Mouse (Mus musculus): ENCODE results near the gene Jhy. TPM values are rescaled to one million over a fixed set of nuclear protein-coding genes. Genes with fewer than 3 reads are reported as not detected.

The Jhy gene
- polyA plus RNA-seq, 1 experiment from 2014 or later = 1.5 TPM

DNA sequence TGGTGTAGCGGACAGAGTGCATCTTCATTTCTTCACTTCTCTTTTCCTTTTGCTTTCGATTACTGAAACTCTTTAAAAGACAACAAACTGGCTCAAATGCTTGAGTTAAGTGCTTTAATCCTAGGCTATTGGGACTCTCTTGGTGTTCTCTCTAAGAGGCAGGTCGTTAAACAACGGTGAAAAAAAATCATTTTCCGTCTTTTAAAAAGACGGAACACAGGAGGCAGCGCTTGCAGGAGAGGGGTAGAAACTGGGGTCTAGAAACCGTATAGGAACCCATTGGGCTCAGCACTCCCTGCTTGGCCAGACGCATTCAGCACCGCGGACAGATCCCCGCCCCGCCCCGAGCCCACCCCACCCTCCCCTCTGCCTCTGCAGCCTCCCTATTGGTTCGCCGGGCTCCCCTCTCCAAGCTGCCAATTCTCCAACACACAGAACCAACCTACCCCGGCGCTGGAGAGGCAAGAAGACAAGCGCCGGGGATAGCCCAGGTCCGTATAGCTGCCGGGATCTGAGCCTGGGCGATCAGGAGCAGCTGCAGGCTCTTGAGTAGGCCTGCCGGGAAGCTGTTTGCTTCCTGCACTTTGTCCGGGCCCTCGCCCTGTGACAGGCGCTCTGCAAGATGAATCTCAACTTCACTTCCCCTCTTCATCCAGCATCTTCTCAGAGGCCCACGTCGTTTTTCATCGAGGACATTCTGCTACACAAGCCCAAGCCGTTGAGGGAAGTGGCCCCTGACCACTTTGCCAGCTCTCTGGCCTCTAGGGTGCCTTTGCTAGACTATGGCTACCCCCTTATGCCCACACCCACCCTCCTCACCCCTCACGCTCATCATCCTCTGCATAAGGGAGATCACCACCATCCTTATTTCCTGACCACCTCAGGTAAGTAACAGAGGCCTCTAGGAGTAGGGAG lies 90.1 kb downstream of the Jhy start, which contains the start of gene Bsx:
Bsx (plus strand) TSS at position 572 of the 915 bp plus-strand sequence.
- H3K4me3 ChIP-seq = peak within 1 kb of the TSS; percentile 33
- no peaks in the 10 kb centered on the region for H3K9me3 ChIP-seq (replicated peaks)
- 3% methylated on average over 32 of the region's 32 CpGs for WGBS
- H3K36me3 ChIP-seq = no peaks in the 10 kb centered on the region
- H3K27ac ChIP-seq (replicated peaks) = no peak within 1 kb of the TSS
- peaks cover 99% of the 10 kb centered on the region for H3K27me3 ChIP-seq (ENCODE audit: low read depth, poor library complexity, severe bottlenecking)
- DNase-seq (ENCODE audit: low spot score) = peak; percentile 89
- peaks cover 46% of the 10 kb centered on the region for H3K4me1 ChIP-seq

DNA sequence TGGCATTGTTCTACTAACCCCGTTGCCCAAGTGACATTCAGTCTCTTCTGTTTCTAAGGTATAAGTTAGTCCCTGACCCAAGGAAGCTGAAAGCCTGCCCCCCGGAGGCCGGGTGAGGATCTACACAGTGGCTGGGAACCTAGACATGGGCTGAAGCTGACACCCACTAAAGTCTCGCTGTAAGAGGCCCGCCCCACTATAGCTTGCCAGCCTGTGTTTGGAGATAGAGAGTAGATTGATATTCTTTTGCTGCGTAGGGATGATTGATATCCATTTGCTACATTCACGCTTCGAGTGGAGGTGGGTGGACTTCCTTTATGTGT lies 91.8 kb downstream of the Jhy start:
- H3K27me3 ChIP-seq (ENCODE audit: low read depth, poor library complexity, severe bottlenecking) = peaks cover 92% of the 10 kb centered on the region
- H3K4me3 ChIP-seq = peak overlapping the region; percentile 44
- H3K27ac ChIP-seq (replicated peaks) = no peak overlapping the region
- H3K4me1 ChIP-seq = peaks cover 29% of the 10 kb centered on the region
- H3K9me3 ChIP-seq (replicated peaks) = no peaks in the 10 kb centered on the region
- WGBS = 5% methylated on average over 8 of the region's 8 CpGs
- peak; percentile 47 for DNase-seq (ENCODE audit: low spot score)
- no peaks in the 10 kb centered on the region for H3K36me3 ChIP-seq

DNA sequence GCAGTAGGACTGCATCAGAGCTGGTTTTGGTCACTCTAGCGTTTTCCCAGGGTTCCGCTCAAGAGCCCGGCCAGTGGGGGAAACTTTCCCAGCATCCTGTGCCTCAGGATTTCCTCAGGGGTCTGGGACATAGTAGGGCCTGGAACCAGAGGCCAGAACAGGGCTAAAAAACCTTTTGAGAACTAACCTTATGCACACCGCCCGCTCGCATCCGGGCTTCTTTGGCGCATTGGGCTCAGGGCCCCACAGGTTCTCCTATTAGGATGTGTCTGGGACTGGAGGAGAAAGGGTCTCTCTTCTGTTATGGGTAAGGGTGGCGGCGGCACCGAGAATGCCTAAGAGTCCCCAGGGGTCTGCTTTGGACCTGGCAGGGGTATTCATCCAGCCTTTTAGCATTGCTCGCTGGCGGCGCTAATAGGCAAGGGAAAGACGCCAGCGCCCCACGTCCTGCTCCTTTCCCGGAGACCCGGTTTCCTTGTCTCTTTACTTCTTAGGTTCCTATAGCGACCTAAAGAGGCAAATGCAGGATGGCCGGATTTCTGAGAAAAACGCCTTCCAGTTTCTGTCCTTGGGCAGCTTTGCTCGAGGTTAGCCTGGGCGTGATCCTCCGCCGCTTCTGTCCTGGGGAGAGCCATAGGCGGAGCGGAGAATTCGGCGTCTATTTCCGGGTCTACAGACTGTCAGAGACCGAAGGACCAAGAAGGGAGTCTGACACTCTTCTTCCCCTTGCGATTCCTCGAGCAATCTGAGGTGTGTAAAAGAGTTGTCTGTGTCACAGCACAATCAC lies 92.4 kb downstream of the Jhy start:
- Histone ChIP-seq H3K27me3 (ENCODE audit: low read depth, poor library complexity, severe bottlenecking) (peaks cover 86% of the 10 kb centered on the region), H3K36me3 (no peaks in the 10 kb centered on the region), H3K4me3 (peak overlapping the region; percentile 44), H3K27ac (replicated peaks) (no peak overlapping the region), H3K9me3 (replicated peaks) (no peaks in the 10 kb centered on the region), H3K4me1 (peaks cover 29% of the 10 kb centered on the region)
- DNase-seq (ENCODE audit: low spot score) = peak; percentile 55
- under 1% methylated on average over 34 of the region's 34 CpGs for WGBS

DNA sequence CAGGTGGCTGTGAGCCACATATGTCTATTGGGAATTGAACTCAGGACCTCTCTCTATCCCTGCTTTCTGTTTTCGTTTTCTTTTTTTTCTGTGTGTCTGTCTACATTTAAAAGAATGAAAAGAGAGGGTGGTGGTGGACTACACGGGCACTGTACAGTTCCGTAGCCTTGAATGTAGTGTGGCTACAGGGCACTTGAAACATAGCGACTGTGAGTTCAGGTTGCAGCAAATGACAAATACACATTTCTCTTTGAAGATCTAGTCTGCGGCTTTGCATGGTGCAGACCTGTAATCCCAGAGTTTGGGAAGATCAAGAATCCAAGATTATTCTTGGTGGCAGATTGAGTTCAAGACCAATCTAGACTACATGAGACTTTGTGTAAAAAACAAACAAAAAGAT lies 93.6 kb downstream of the Jhy start:
- Histone ChIP-seq H3K4me3 (no peak overlapping the region), H3K36me3 (no peaks in the 10 kb centered on the region), H3K4me1 (peaks cover 19% of the 10 kb centered on the region), H3K27ac (replicated peaks) (no peak overlapping the region), H3K9me3 (replicated peaks) (no peaks in the 10 kb centered on the region), H3K27me3 (ENCODE audit: low read depth, poor library complexity, severe bottlenecking) (peaks cover 75% of the 10 kb centered on the region)
- no peak for DNase-seq (ENCODE audit: low spot score)
- 85% methylated on average over 5 of the region's 5 CpGs for WGBS

DNA sequence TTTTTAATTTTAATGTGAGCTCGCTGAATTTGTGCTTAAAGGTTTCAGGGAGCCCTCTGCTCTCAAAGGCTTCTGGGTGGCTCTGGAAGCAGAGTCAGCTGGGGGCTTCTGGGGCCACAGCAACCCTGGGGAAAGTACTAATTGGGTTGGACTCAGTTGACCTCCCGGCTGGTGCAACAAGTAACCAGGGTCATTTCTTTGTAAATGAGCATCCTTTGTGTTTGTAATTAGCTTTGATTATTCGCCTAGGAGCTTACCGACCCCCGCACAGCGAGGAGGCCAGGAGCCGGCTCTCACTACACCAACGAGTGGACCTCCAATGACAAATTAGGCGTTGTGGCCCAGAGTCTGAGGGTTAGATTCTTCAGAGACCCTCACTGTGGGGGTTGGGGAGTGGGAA lies 104.7 kb downstream of the Jhy start:
- peaks cover 82% of the 10 kb centered on the region for H3K27me3 ChIP-seq (ENCODE audit: low read depth, poor library complexity, severe bottlenecking)
- H3K36me3 ChIP-seq = no peaks in the 10 kb centered on the region
- peaks cover 15% of the 10 kb centered on the region for H3K4me1 ChIP-seq
- under 1% methylated on average over 9 of the region's 9 CpGs for WGBS
- peak; percentile 32 for DNase-seq (ENCODE audit: low spot score)
- H3K4me3 ChIP-seq = peak overlapping the region; percentile 52
- H3K27ac ChIP-seq (replicated peaks) = 0 out of 2 replicates have a peak overlapping the region, but pooled peaks have one; percentile 49
- H3K9me3 ChIP-seq (replicated peaks) = no peaks in the 10 kb centered on the region

DNA sequence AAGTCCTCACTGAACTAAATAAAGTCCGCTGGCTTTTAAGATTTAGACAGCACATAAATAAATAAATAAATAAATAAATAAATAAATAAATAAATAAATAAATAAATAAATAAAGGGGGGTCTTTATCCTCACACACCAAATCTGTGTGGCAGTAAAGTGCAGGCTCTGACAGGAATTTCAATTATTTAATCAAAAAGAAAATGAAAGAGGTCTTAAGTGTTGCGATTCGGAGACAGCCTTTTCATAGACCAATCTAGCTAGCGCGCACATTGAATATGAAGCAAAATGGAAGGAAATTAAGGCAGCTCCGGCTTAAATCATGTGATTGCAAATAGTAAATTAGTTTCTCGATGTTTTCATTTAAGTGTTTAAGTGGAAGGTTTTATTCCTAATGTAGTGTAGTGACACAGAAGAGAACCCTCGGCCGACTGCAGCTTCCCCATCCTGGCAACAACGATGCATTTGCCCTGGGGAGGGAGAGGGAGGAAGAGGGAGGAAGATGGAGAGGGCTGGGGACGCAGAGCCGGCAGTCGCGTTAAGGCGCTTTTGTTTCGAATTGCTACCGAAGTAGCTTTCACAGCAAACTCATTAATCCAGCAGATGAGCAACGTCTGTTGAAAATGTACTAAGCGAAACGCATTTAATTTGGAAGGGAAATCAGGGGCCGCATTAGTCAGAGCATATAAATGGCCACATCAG lies 105.3 kb downstream of the Jhy start:
- Histone ChIP-seq H3K9me3 (replicated peaks) (no peaks in the 10 kb centered on the region), H3K4me1 (peaks cover 15% of the 10 kb centered on the region), H3K4me3 (peak overlapping the region; percentile 52), H3K27me3 (ENCODE audit: low read depth, poor library complexity, severe bottlenecking) (peaks cover 83% of the 10 kb centered on the region), H3K36me3 (no peaks in the 10 kb centered on the region), H3K27ac (replicated peaks) (peak overlapping the region; percentile 49)
- 7% methylated on average over 21 of the region's 21 CpGs for WGBS
- peak; percentile 43 for DNase-seq (ENCODE audit: low spot score)

DNA sequence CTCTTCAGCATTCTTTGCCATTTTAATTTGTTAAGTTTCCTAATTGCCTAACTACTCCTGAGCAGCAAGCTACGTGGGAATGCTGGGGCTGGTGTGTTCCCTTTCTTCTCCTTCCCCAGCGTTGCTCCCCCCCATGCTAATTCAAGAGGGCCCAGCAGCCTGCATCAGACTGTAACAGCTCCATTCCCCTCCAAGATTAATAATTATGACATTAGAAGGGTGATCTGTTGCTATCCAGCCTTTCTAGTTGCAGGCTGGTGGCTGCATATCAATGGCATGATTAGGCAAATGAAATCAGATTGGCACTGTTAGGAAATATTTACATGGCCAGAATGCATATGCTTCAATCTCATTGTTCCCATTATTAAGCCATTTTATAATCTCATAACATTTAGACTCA lies 112.4 kb downstream of the Jhy start:
- Histone ChIP-seq H3K4me1 (peaks cover 17% of the 10 kb centered on the region), H3K9me3 (replicated peaks) (no peaks in the 10 kb centered on the region), H3K4me3 (no peak overlapping the region), H3K27ac (replicated peaks) (no peak overlapping the region), H3K27me3 (ENCODE audit: low read depth, poor library complexity, severe bottlenecking) (peaks cover 32% of the 10 kb centered on the region), H3K36me3 (no peaks in the 10 kb centered on the region)
- WGBS = 50% methylated on average over 2 of the region's 2 CpGs
- DNase-seq (ENCODE audit: low spot score) = no peak

Other genes starting within 250 kb of the Jhy start
- 3,165 and 3,904 TPM in 2 replicates for gene Hspa8, start 163.1 kb downstream of the Jhy start, polyA plus RNA-seq (2016; fragmentation: Nextera tagmentation; extraction: Ambion mirVana)
- 0.15 and 0.83 TPM in 2 replicates for gene Bsx, start 90.0 kb downstream of the Jhy start, polyA plus RNA-seq (2016; fragmentation: Nextera tagmentation; extraction: Ambion mirVana)
- not detected in 2 replicates for gene Crtam, start 40.5 kb upstream of the Jhy start, polyA plus RNA-seq (2016; fragmentation: Nextera tagmentation; extraction: Ambion mirVana)
- 5.8 and 6.3 TPM in 2 replicates for gene Ubash3b, start 197.6 kb upstream of the Jhy start, polyA plus RNA-seq (2016; fragmentation: Nextera tagmentation; extraction: Ambion mirVana)